Mouse (Mus musculus) lung, adult 2 months (tissue): Measurements from ENCODE around the gene Gabbr1.

ENCODE experiments used
- CTCF ChIP-seq: fragments of 200-500 bp; IDR thresholded peaks from 2 replicates; pipeline ENCODE4 v1.5.1; 2011; ENCODE audit warnings: mild to moderate bottlenecking, low read length, control low read depth; ENCODE audit not compliant: insufficient read depth
- POLR2A ChIP-seq: fragments of 200-500 bp; IDR thresholded peaks from 2 replicates; pipeline ENCODE4 v1.6.1; 2011; ENCODE audit warnings: low read depth, mild to moderate bottlenecking, control low read depth, low read length, borderline replicate concordance; ENCODE audit errors: extremely low read depth

DNA sequence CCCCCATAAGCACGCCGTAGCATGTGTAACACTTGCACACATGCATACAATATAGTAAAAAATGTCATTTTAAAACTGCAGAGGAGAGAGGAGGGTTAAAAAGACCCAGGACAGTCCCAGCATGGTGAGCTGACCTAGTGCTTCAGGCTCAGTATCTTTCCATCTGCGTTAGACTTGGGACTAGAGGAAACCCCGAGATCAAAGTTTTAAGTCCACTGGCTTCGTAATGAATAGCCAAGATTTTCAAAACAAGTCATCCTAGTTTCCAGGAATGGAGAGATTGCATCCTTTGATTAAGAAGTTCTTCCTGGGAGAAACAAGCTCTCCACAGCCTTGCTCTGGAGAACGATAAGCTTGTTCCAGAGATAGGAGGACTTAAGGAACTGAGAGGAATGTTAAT, 37.6 kb upstream of the Gabbr1 start:
- TF ChIP-seq CTCF (no peak), POLR2A (no peak)
